Mouse (Mus musculus) limb, embryonic 14.5 days (tissue): ENCODE measurements at regions not wholly inside any gene's neighbourhood (a gene's known extent, or its start where the extent isn't known, plus 50 kb on each side); places are given as distances from the start of the nearest gene placed in this dataset.

ENCODE experiments used
- ATAC-seq: fragments of 200-750 bp; cut with Nextera tagmentation; 2 replicates; pipeline ENCODE4 v1.8.0; 2017; ENCODE audit warnings: low read depth, moderate number of reproducible peaks, moderate TSS enrichment; ENCODE audit not compliant: low FRiP score
- DNase-seq: peaks from one replicate; pipeline ENCODE4 v3.0.0-alpha.2; 2015; ENCODE audit warnings: low spot score
- H3K27ac ChIP-seq: fragments of 300-500 bp; sonication (generic); replicated peaks from 2 replicates; pipeline ENCODE4 v1.5.1; 2014; ENCODE audit warnings: low read depth, mild to moderate bottlenecking, low read length, moderate library complexity, mixed read lengths
- H3K27me3 ChIP-seq: fragments of 300-500 bp; sonication (generic); 2 replicates; pipeline ENCODE4 v1.6.1; 2014; ENCODE audit warnings: low read length, mixed read lengths; ENCODE audit not compliant: control insufficient read depth, insufficient read depth
- H3K36me3 ChIP-seq: fragments of 300-500 bp; sonication (generic); 2 replicates; pipeline ENCODE4 v1.6.1; 2014; ENCODE audit warnings: mild to moderate bottlenecking, low read length, moderate library complexity, mixed read lengths; ENCODE audit not compliant: control insufficient read depth, insufficient read depth
- H3K4me1 ChIP-seq: fragments of 300-500 bp; sonication (generic); 2 replicates; pipeline ENCODE4 v1.6.1; 2014; ENCODE audit warnings: antibody characterized with exemption, low read length, mixed read lengths; ENCODE audit not compliant: control insufficient read depth, insufficient read depth
- H3K4me2 ChIP-seq: fragments of 300-500 bp; sonication (generic); replicated peaks from 2 replicates; pipeline ENCODE4 v1.6.1; 2014; ENCODE audit warnings: low read depth, mild to moderate bottlenecking, low read length, moderate library complexity; ENCODE audit not compliant: severe bottlenecking
- H3K4me3 ChIP-seq: fragments of 300-500 bp; sonication (generic); replicated peaks from 2 replicates; pipeline ENCODE4 v1.5.1; 2014; ENCODE audit warnings: low read length
- H3K9ac ChIP-seq: fragments of 300-500 bp; sonication (generic); 2 replicates; pipeline ENCODE4 v1.6.1; 2014; ENCODE audit warnings: mild to moderate bottlenecking, low read depth, low read length, moderate library complexity; ENCODE audit not compliant: severe bottlenecking
- H3K9me3 ChIP-seq: fragments of 300-500 bp; sonication (generic); 2 replicates; pipeline ENCODE4 v1.6.1; 2016; ENCODE audit warnings: low read length; ENCODE audit not compliant: control insufficient read depth
- POLR2A ChIP-seq: fragments of 200-500 bp; IDR thresholded peaks from 2 replicates; pipeline ENCODE4 v1.8.0; 2012; ENCODE audit warnings: inconsistent platforms, mild to moderate bottlenecking, moderate library complexity, borderline replicate concordance; ENCODE audit not compliant: insufficient read depth, insufficient read length; ENCODE audit errors: extremely low read depth
- WGBS: fragments of 180-500 bp; shearing (Covaris S2); extraction: QIAGEN DNeasy Blood & Tissue Kit; methylation state at CpG from one replicate; pipeline ENCODE4 v1.1.7; 2014; 5-methylcytosine and 5-hydroxymethylcytosine counted together

DNA sequence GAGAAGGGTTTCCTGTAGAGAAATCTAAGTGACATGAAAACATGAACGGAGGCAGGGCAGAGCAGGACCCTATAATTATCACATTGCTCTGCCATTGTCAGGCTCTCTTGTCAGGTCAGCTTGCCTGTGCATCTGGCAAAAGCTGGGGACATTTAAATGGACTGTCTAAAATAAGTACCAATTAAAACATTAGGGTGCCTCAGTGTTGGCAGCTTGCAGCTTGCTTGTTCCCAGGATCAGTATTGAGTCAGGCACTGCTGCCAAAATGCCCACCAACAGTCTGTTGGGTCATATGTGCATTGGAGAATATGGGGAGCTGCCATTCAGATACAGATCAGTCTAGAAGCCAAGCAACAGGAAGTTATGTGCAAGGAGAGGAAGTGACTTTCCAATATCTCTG lies 349.5 kb upstream of the B3gat1 start:
- Histone ChIP-seq H3K9ac (no peak overlapping the region), H3K36me3 (no peaks in the 10 kb centered on the region), H3K9me3 (no peaks in the 10 kb centered on the region), H3K4me1 (no peaks in the 10 kb centered on the region), H3K27me3 (no peaks in the 10 kb centered on the region), H3K4me3 (no peak overlapping the region), H3K4me2 (no peak overlapping the region), H3K27ac (no peak overlapping the region)
- no peak for TF ChIP-seq POLR2A
- DNase-seq (no peak), ATAC-seq (no peak)
- WGBS = 66% methylated on average over 1 of the region's 1 CpGs

DNA sequence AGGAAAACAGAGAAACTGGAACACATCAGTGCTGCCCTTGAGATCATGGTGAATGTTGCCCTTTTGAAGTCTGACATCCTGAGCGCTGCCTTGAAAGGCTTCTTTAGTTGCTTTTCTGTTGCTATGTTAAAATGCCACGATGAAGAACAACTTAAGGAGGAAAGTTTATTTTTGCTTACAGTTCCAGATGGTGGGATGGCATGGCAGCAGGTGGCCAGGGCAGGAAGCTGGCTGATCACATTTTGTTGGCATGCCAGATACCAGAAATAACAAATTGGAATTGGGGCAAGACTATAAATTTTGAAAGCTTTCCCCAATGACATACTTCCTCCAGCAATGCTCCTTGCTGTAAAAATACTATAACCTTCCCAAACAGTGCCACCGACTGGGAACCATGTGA lies 334.9 kb upstream of the B3gat1 start:
- Histone ChIP-seq H3K4me2 (no peak overlapping the region), H3K9me3 (no peaks in the 10 kb centered on the region), H3K4me3 (no peak overlapping the region), H3K27me3 (no peaks in the 10 kb centered on the region), H3K9ac (no peak overlapping the region), H3K36me3 (no peaks in the 10 kb centered on the region), H3K27ac (no peak overlapping the region), H3K4me1 (no peaks in the 10 kb centered on the region)
- no peak for TF ChIP-seq POLR2A
- WGBS = 81% methylated on average over 3 of the region's 3 CpGs
- DNase-seq (no peak), ATAC-seq (no peak)

DNA sequence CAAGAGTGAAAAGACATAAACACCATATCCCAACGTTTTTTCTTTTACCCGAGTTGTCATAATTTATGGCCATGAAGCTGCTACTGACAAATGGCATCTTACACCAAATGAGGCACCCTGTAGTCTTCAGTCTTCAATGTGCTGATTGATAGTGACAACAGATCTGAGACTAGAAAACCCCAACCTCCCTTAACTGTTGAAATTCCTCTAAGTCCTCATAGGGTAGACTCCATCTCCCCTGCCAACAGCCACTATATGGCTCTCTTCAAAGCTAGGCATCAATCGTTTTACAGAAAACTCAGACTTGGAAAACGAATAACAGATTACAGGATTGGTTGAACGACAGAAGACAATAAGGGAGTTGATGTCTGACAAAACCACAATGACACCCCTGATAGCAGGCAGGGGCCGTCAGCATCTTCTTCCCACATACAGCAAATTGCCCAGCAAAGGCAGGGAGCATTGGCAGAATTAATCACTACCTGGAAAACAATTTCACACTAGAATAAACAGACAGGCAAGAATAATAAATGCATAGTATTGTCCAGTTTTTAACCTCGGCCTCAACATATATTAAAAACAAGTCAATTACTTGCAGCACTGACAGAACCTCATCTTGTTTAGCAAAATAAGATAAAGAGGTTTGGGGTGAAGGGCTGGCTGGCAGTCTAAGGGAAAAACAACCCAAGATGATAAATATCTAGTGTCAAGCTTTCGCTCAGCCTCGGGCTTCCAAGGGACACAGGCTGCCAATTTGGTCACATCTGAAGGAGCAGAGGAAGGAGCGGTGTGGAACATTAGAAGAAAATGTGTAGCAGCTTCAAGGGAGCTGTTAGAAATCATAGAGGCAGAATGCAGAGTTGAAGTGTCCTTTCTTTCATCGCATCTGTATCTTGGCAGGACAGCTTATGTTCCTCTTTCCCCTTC lies 310.4 kb upstream of the B3gat1 start:
- Histone ChIP-seq H3K4me3 (no peak overlapping the region), H3K27me3 (no peaks in the 10 kb centered on the region), H3K36me3 (no peaks in the 10 kb centered on the region), H3K4me1 (no peaks in the 10 kb centered on the region), H3K4me2 (no peak overlapping the region), H3K27ac (no peak overlapping the region), H3K9ac (no peak overlapping the region), H3K9me3 (no peaks in the 10 kb centered on the region)
- DNase-seq = no peak
- ATAC-seq = no peak
- 47% methylated on average over 11 of the region's 11 CpGs for WGBS
- no peak for TF ChIP-seq POLR2A

DNA sequence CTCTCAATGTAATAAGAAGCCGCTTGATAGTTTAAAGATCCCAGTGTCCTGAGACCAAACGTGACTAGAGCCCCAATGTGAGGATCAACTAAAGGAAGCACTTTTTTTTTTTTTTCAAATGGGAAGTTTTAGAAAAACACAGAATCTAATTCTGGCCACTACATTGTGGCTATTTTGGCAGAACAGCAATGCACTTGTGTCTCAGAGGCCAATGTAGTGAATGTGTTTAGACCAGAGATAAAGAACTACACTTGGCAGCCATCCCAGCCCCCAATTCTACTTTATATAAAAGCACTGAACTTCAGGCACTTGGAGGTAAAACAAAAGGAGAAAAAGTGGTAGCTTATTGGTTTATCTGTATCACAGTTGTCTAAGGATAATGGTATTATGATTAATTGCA lies 298.0 kb upstream of the B3gat1 start:
- Histone ChIP-seq H3K9me3 (no peaks in the 10 kb centered on the region), H3K4me2 (no peak overlapping the region), H3K4me3 (no peak overlapping the region), H3K4me1 (no peaks in the 10 kb centered on the region), H3K9ac (no peak overlapping the region), H3K36me3 (no peaks in the 10 kb centered on the region), H3K27ac (no peak overlapping the region), H3K27me3 (no peaks in the 10 kb centered on the region)
- TF ChIP-seq POLR2A = no peak
- 83% methylated on average over 2 of the region's 2 CpGs for WGBS
- DNase-seq = no peak
- ATAC-seq = no peak

DNA sequence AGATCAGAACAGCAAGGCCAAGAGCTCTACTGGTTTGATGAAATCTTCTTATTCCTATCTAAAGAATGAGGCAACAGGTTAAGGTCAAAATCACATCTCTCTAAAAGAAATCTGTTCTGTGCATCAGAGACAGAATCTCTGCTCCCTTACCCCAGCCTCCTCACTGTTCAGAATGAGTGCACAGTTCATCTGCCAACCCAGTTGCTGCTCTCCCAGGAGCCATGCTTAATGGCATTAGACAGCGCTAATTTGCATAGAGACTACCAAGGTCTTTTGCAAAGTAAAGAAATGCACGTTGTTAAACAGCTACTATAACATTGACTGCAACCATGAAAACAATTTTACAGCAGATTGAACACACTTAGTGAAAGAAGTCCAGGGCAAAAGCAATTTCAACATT lies 296.3 kb upstream of the B3gat1 start:
- Histone ChIP-seq H3K9me3 (no peaks in the 10 kb centered on the region), H3K27ac (no peak overlapping the region), H3K4me1 (no peaks in the 10 kb centered on the region), H3K27me3 (no peaks in the 10 kb centered on the region), H3K36me3 (no peaks in the 10 kb centered on the region), H3K4me2 (no peak overlapping the region), H3K4me3 (no peak overlapping the region), H3K9ac (no peak overlapping the region)
- ATAC-seq = no peak
- no peak for TF ChIP-seq POLR2A
- 77% methylated on average over 2 of the region's 2 CpGs for WGBS
- DNase-seq = no peak

DNA sequence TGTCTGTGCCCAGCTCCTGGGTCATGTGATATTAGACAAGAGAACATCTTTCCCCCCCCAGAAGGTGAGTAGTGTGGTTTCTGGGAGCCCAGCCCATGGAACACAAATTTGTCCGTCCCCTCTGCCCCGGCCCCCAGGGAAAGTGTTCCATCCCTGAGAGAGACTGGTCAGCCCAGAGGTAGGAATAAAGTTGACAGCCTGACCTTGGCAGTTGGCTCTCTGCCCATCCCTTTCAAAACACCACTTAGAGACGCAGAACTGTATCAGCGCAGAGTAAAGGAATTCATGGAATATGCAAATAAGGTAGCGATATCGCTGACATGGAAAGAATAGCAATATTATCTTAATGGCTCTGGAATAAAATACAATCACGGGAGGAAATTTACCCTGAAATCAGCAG lies 279.6 kb upstream of the B3gat1 start:
- H3K27ac ChIP-seq = no peak overlapping the region
- WGBS = 85% methylated on average over 7 of the region's 7 CpGs
- H3K36me3 ChIP-seq = no peaks in the 10 kb centered on the region
- H3K4me3 ChIP-seq = no peak overlapping the region
- no peak overlapping the region for H3K9ac ChIP-seq
- H3K4me1 ChIP-seq = no peaks in the 10 kb centered on the region
- DNase-seq (no peak), ATAC-seq (no peak)
- H3K27me3 ChIP-seq = no peaks in the 10 kb centered on the region
- no peak for TF ChIP-seq POLR2A
- no peaks in the 10 kb centered on the region for H3K9me3 ChIP-seq
- H3K4me2 ChIP-seq = no peak overlapping the region
